Mouse (Mus musculus): ENCODE results near the gene Usp42.

Gene Usp42

GRCm38 (mm10) chr5:143732180-143732891, at the start of gene Usp42:
Gene Usp42, minus strand, starts transcription at chr5:143732280.
- DNase-seq (ENCODE audit: low spot score), result peak; percentile 99

GRCm38 (mm10) chr5:143760508-143760907, 28.4 kb upstream of the Usp42 start:
- DNase-seq (ENCODE audit: low spot score), result no peak

- DNase-seq (ENCODE audit: low spot score), result no peak
Measured at GRCm38 (mm10) chr5:143759554-143759953, 27.5 kb upstream of the Usp42 start.

- DNase-seq (ENCODE audit: low spot score), result peak; percentile 53
Measured at GRCm38 (mm10) chr5:143757755-143758443, 25.8 kb upstream of the Usp42 start.

GRCm38 (mm10) chr5:143755529-143756141, 23.6 kb upstream of the Usp42 start:
- no peak for DNase-seq (ENCODE audit: low spot score)

GRCm38 (mm10) chr5:143749630-143750208, 17.6 kb upstream of the Usp42 start:
- no peak for DNase-seq (ENCODE audit: low spot score)

- peak; percentile 43 for DNase-seq (ENCODE audit: low spot score)
Measured at GRCm38 (mm10) chr5:143731483-143732112, 482 bp downstream of the Usp42 start.

- DNase-seq (ENCODE audit: low spot score), result no peak
Measured at GRCm38 (mm10) chr5:143730915-143731314, 1.2 kb downstream of the Usp42 start.

- no peak for DNase-seq (ENCODE audit: low spot score)
Measured at GRCm38 (mm10) chr5:143721962-143722361, 10.1 kb downstream of the Usp42 start.

- peak; percentile 49 for DNase-seq (ENCODE audit: low spot score)
Measured at GRCm38 (mm10) chr5:143712011-143712800, 19.9 kb downstream of the Usp42 start.

GRCm38 (mm10) chr5:143711326-143711725, 20.8 kb downstream of the Usp42 start:
- DNase-seq (ENCODE audit: low spot score), result peak; percentile 89

- no peak for DNase-seq (ENCODE audit: low spot score)
Measured at GRCm38 (mm10) chr5:143706822-143707200, 25.3 kb downstream of the Usp42 start.

- DNase-seq (ENCODE audit: low spot score), result peak; percentile 96
Measured at GRCm38 (mm10) chr5:143706030-143706821, 25.9 kb downstream of the Usp42 start.

GRCm38 (mm10) chr5:143705659-143705982, 26.5 kb downstream of the Usp42 start:
- DNase-seq (ENCODE audit: low spot score), result peak; percentile 28

GRCm38 (mm10) chr5:143704875-143705658, 27.0 kb downstream of the Usp42 start:
- peak; percentile 62 for DNase-seq (ENCODE audit: low spot score)

GRCm38 (mm10) chr5:143701074-143701473, 31.0 kb downstream of the Usp42 start:
- no peak for DNase-seq (ENCODE audit: low spot score)

GRCm38 (mm10) chr5:143700247-143700646, 31.8 kb downstream of the Usp42 start:
- no peak for DNase-seq (ENCODE audit: low spot score)

- no peak for DNase-seq (ENCODE audit: low spot score)
Measured at GRCm38 (mm10) chr5:143698454-143698853, 33.6 kb downstream of the Usp42 start.

GRCm38 (mm10) chr5:143696323-143696722, 35.8 kb downstream of the Usp42 start:
- peak; percentile 71 for DNase-seq (ENCODE audit: low spot score)

GRCm38 (mm10) chr5:143690926-143691325, 41.2 kb downstream of the Usp42 start:
- DNase-seq (ENCODE audit: low spot score), result no peak
